Mouse (Mus musculus): ENCODE measurements at regions not wholly inside any gene's neighbourhood (a gene's known extent, or its start where the extent isn't known, plus 50 kb on each side); places are given as distances from the start of the nearest gene placed in this dataset.

DNA sequence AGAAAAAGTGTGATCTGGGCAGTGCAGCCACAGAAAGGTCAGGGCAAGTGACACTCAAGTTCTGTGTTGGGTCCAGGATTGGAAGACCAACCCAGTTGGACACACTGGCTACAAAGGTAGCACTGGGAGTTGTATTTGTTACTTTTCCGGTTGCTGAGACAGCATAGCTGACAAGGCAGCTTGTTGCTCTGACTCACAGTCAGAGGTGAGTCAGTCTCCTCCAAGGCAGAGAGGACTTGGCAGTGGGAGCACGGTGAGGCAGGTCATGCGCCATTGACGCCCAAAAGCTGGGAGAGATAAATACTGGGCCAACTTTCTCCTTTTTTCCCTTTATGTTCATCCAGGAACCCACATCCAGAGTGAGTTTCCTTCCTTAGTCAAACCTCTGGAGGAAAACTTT, 88.4 kb downstream of the Zfp706 start:
- Histone ChIP-seq H3K27ac (ENCODE audit: insufficient read depth, low read depth, low read length) (peak overlapping the region; percentile 83), H3K27me3 (ENCODE audit: control insufficient read depth, insufficient read depth, low read length) (no peaks in the 10 kb centered on the region), H3K4me3 (ENCODE audit: low read depth, low read length) (no peak overlapping the region), H3K4me1 (ENCODE audit: control insufficient read depth, insufficient read depth, insufficient read length, low read length) (peaks cover 31% of the 10 kb centered on the region), H3K36me3 (ENCODE audit: control insufficient read depth, insufficient read depth, low read length) (no peaks in the 10 kb centered on the region)
- TF ChIP-seq CTCF (IDR thresholded peaks at IDR 0.05; ENCODE audit: extremely low read depth, insufficient read length, insufficient replicate concordance, low read depth, low read length), result no peak
- no peak for TF ChIP-seq POLR2A (IDR thresholded peaks at IDR 0.05; ENCODE audit: low read depth, low read length)
- WGBS, result 63% methylated on average over 4 of the region's 4 CpGs

DNA sequence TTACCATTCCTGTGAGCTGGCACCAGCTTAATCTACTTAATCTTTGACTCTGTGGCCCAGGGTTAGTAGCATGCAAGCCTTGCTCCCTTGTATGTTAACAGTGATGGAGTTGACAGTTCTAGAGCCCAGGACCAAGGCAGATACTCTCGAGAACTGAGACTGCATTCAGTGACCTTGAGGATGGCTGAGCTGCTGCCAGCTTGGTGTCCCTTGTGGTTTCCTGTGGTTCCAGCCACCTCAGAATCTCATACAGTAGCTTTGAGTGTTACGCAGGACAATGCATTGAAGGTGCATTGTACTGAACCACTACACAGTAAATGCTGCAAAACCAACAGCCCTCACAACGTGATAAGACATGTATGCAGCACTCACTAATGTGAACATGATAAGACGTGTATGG, 90.6 kb downstream of the Zfp706 start:
- no peak overlapping the region for H3K4me3 ChIP-seq (ENCODE audit: low read depth, low read length)
- TF ChIP-seq CTCF (IDR thresholded peaks at IDR 0.05; ENCODE audit: extremely low read depth, insufficient read length, insufficient replicate concordance, low read depth, low read length) (no peak), POLR2A (IDR thresholded peaks at IDR 0.05; ENCODE audit: low read depth, low read length) (no peak)
- no peak overlapping the region for H3K27ac ChIP-seq (ENCODE audit: insufficient read depth, low read depth, low read length)
- H3K27me3 ChIP-seq (ENCODE audit: control insufficient read depth, insufficient read depth, low read length), result no peaks in the 10 kb centered on the region
- H3K36me3 ChIP-seq (ENCODE audit: control insufficient read depth, insufficient read depth, low read length), result no peaks in the 10 kb centered on the region
- 62% methylated on average over 4 of the region's 4 CpGs for WGBS
- peaks cover 31% of the 10 kb centered on the region for H3K4me1 ChIP-seq (ENCODE audit: control insufficient read depth, insufficient read depth, insufficient read length, low read length)

DNA sequence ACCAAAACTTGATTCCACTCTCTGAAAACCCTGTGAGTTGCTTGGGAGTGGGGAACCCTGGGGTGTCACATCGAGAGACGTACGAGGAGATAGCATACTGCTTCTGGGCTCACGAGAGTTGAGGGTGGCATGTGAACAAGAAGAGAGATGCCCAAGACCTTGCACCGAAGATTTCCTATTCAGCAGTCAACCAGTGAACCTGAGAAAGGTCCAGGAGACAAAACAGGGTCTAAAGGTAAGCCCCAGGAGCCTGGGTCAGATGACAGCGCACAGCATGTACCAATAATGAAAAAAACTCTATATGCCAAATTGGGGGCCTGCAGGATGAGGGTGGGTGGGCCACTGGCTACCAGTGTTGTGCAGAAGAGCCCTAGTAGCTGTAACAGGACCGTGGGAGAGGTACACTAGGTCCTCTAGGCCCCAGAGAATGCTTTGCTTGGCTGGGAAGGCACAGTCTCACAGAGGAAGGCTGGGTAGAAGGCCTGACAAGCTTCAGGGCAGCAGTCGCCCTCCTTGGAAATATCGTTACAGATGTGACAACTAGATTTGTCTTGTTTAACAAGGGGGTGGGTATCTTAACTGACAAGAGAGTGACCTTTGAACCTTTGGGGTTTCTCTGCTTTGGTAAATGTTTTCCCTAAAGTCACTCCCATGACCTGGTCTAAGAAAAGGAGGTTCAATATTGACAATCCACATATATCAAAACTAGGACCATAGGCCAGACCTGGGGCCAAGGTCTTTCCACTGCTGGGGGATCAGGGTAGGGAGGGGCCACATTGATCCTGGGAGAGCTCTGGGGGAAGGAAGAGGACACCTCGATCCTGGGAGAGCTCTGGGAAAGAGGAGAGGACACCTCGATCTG, 93.1 kb downstream of the Zfp706 start:
- no peak for TF ChIP-seq POLR2A (IDR thresholded peaks at IDR 0.05; ENCODE audit: low read depth, low read length)
- TF ChIP-seq CTCF (IDR thresholded peaks at IDR 0.05; ENCODE audit: extremely low read depth, insufficient read length, insufficient replicate concordance, low read depth, low read length), result no peak
- H3K4me3 ChIP-seq (ENCODE audit: low read depth, low read length), result no peak overlapping the region
- H3K36me3 ChIP-seq (ENCODE audit: control insufficient read depth, insufficient read depth, low read length), result no peaks in the 10 kb centered on the region
- 64% methylated on average over 11 of the region's 11 CpGs for WGBS
- no peaks in the 10 kb centered on the region for H3K27me3 ChIP-seq (ENCODE audit: control insufficient read depth, insufficient read depth, low read length)
- peaks cover 26% of the 10 kb centered on the region for H3K4me1 ChIP-seq (ENCODE audit: control insufficient read depth, insufficient read depth, insufficient read length, low read length)
- H3K27ac ChIP-seq (ENCODE audit: insufficient read depth, low read depth, low read length), result no peak overlapping the region

DNA sequence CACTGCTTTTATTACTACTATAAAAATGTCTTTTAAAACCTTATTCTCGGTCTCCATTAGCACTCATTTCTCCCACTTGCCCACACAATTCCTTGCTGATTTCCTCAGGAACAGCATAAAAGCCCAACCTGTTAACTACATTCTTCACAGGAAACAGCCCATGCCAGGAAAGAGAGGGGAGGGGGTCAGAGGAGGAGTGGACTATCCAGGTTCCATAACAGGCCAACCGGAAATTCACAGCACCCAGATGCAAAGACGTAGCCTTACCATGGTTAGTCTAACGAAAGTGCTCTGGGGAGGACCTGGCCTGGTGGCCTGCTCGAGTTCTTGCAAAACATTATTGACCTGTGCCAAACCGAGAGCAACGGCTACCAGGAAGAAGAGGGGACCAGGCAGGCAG, 94.3 kb downstream of the Zfp706 start:
- 94% methylated on average over 7 of the region's 7 CpGs for WGBS
- H3K4me3 ChIP-seq (ENCODE audit: low read depth, low read length), result no peak overlapping the region
- no peaks in the 10 kb centered on the region for H3K27me3 ChIP-seq (ENCODE audit: control insufficient read depth, insufficient read depth, low read length)
- H3K4me1 ChIP-seq (ENCODE audit: control insufficient read depth, insufficient read depth, insufficient read length, low read length), result peaks cover 15% of the 10 kb centered on the region; the same call in 1 of the 2 replicates
- H3K36me3 ChIP-seq (ENCODE audit: control insufficient read depth, insufficient read depth, low read length), result no peaks in the 10 kb centered on the region
- H3K27ac ChIP-seq (ENCODE audit: insufficient read depth, low read depth, low read length), result no peak overlapping the region
- TF ChIP-seq CTCF (IDR thresholded peaks at IDR 0.05; ENCODE audit: extremely low read depth, insufficient read length, insufficient replicate concordance, low read depth, low read length) (no peak), POLR2A (IDR thresholded peaks at IDR 0.05; ENCODE audit: low read depth, low read length) (no peak)

DNA sequence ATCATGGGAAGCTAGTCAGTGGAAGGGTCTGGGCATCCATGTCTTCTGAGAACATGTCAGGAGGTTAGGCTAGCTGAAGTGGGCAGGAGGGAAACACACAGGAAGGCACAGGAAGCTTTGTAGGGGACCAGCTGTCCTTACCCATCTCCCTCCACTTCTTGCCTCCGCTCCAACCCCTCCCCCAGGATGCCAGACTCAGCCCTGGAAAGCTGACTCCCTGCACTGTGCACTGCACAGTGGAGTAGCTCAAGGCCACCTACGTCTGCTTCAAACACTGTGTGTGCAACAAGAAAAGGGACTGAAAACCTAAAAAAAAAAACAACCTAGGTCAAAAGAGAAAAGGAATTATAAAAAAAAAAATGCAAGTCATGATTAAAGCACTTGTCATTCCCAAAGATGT, 97.3 kb downstream of the Zfp706 start:
- no peaks in the 10 kb centered on the region for H3K27me3 ChIP-seq (ENCODE audit: control insufficient read depth, insufficient read depth, low read length)
- H3K4me1 ChIP-seq (ENCODE audit: control insufficient read depth, insufficient read depth, insufficient read length, low read length), result peaks cover 8% of the 10 kb centered on the region; the same call in 1 of the 2 replicates
- H3K4me3 ChIP-seq (ENCODE audit: low read depth, low read length), result no peak overlapping the region
- 94% methylated on average over 2 of the region's 2 CpGs for WGBS
- no peaks in the 10 kb centered on the region for H3K36me3 ChIP-seq (ENCODE audit: control insufficient read depth, insufficient read depth, low read length)
- no peak overlapping the region for H3K27ac ChIP-seq (ENCODE audit: insufficient read depth, low read depth, low read length)
- no peak for TF ChIP-seq POLR2A (IDR thresholded peaks at IDR 0.05; ENCODE audit: low read depth, low read length)
- TF ChIP-seq CTCF (IDR thresholded peaks at IDR 0.05; ENCODE audit: extremely low read depth, insufficient read length, insufficient replicate concordance, low read depth, low read length), result no peak

DNA sequence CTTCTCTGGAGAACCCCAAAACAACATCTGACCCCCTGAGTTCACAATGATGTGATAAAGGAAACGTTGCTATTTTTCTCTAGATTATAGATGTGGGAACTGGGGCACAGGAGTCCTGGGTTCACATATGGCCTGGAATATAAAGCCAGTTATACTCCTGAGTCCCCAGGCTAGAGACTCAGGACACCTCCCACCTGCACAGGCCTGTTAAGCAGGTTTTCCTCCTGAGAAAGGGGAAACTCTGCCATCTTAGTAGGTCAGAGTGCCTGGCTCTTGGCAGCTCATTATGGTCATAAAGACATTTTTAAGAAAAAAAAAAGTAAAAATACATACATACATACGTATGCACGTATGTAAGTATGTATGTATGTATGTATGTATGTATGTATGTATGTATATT, 98.1 kb downstream of the Zfp706 start:
- 69% methylated on average over 3 of the region's 3 CpGs for WGBS
- H3K4me3 ChIP-seq (ENCODE audit: low read depth, low read length), result no peak overlapping the region

DNA sequence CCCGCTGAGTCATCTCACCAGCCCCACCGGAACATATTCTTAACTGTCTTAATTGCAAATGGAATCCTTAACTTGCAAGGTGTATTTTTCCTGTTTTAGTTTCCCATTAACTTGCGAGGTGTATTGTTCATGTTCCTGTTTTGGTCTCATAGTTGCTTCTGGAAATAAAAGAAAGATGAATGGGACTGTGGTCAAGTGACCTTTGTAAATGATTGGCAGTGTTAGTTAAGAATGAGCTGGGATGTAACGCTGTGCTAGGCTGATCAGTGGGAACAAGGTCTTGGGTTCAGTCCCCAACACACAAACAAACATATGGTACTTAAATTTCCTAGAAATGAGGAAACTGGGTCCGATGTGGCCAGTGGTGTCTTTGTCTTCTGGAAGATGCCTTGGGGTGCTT, 100.8 kb downstream of the Zfp706 start:
- peaks cover 18% of the 10 kb centered on the region for H3K4me1 ChIP-seq (ENCODE audit: control insufficient read depth, insufficient read depth, insufficient read length, low read length)
- no peak overlapping the region for H3K27ac ChIP-seq (ENCODE audit: insufficient read depth, low read depth, low read length)
- no peak overlapping the region for H3K4me3 ChIP-seq (ENCODE audit: low read depth, low read length)
- H3K36me3 ChIP-seq (ENCODE audit: control insufficient read depth, insufficient read depth, low read length), result no peaks in the 10 kb centered on the region
- H3K27me3 ChIP-seq (ENCODE audit: control insufficient read depth, insufficient read depth, low read length), result no peaks in the 10 kb centered on the region
- WGBS, result 80% methylated on average over 5 of the region's 5 CpGs
- TF ChIP-seq POLR2A (IDR thresholded peaks at IDR 0.05; ENCODE audit: low read depth, low read length) (no peak), CTCF (IDR thresholded peaks at IDR 0.05; ENCODE audit: extremely low read depth, insufficient read length, insufficient replicate concordance, low read depth, low read length) (no peak)

More for the DNA sequence above, 98.1 kb downstream of the Zfp706 start:
- Histone ChIP-seq H3K27me3 (ENCODE audit: control insufficient read depth, insufficient read depth, low read length) (no peaks in the 10 kb centered on the region), H3K36me3 (ENCODE audit: control insufficient read depth, insufficient read depth, low read length) (no peaks in the 10 kb centered on the region), H3K4me1 (ENCODE audit: control insufficient read depth, insufficient read depth, insufficient read length, low read length) (peaks cover 6% of the 10 kb centered on the region; the same call in 1 of the 2 replicates), H3K27ac (ENCODE audit: insufficient read depth, low read depth, low read length) (no peak overlapping the region)
- TF ChIP-seq POLR2A (IDR thresholded peaks at IDR 0.05; ENCODE audit: low read depth, low read length) (no peak), CTCF (IDR thresholded peaks at IDR 0.05; ENCODE audit: extremely low read depth, insufficient read length, insufficient replicate concordance, low read depth, low read length) (no peak)
